Mouse (Mus musculus) urinary bladder, postnatal 14 days (tissue): Measurements from ENCODE around the gene Pdik1l.

Experiments used
- DNase-seq: peaks from one replicate; pipeline ENCODE4 v3.0.0; 2021; ENCODE audit warnings: low spot score

Pdik1l gene

GRCm38 (mm10) chr4:134257198-134258009 is 30.3 kb downstream of the Pdik1l start:
- no peak for DNase-seq

- DNase-seq = no peak
Measured at GRCm38 (mm10) chr4:134256407-134257197, 31.1 kb downstream of the Pdik1l start.

- no peak for DNase-seq
Measured at GRCm38 (mm10) chr4:134255854-134256253, 31.8 kb downstream of the Pdik1l start.

GRCm38 (mm10) chr4:134254835-134255234 is 32.9 kb downstream of the Pdik1l start:
- no peak for DNase-seq

GRCm38 (mm10) chr4:134253722-134254324 is 33.9 kb downstream of the Pdik1l start, which contains the start of gene Grrp1:
Gene Grrp1 (minus strand): TSS chr4:134254106.
- DNase-seq = no peak

- DNase-seq = no peak
Measured at GRCm38 (mm10) chr4:134252911-134253721, 34.6 kb downstream of the Pdik1l start.

GRCm38 (mm10) chr4:134252131-134252910 is 35.4 kb downstream of the Pdik1l start:
- no peak for DNase-seq

- no peak for DNase-seq
Measured at GRCm38 (mm10) chr4:134251241-134252130, 36.2 kb downstream of the Pdik1l start.

- DNase-seq = no peak
Measured at GRCm38 (mm10) chr4:134250930-134251240, 36.8 kb downstream of the Pdik1l start.

GRCm38 (mm10) chr4:134250116-134250929 is 37.4 kb downstream of the Pdik1l start:
- no peak for DNase-seq

GRCm38 (mm10) chr4:134249651-134250050 is 38.0 kb downstream of the Pdik1l start:
- peak; percentile 74 for DNase-seq

GRCm38 (mm10) chr4:134246719-134247258 is 40.9 kb downstream of the Pdik1l start, which contains the start of gene Gm30191:
Gene Gm30191 (plus strand): TSS chr4:134246935.
- no peak for DNase-seq

GRCm38 (mm10) chr4:134246256-134246655 is 41.4 kb downstream of the Pdik1l start:
- DNase-seq = no peak

GRCm38 (mm10) chr4:134245148-134245843 is 42.4 kb downstream of the Pdik1l start, which contains the start of gene Zfp593:
Gene Zfp593 (minus strand): TSS chr4:134245592.
- DNase-seq = peak; percentile 96

- no peak for DNase-seq
Measured at GRCm38 (mm10) chr4:134243516-134244250, 44.0 kb downstream of the Pdik1l start, which contains the start of gene E130218I03Rik. Gene E130218I03Rik (plus strand): TSS chr4:134243662.

- no peak for DNase-seq
Measured at GRCm38 (mm10) chr4:134238686-134239085, 49.0 kb downstream of the Pdik1l start.

GRCm38 (mm10) chr4:134238279-134238651 is 49.4 kb downstream of the Pdik1l start, which contains the start of gene Cnksr1:
Gene Cnksr1 (minus strand): TSS chr4:134238399.
- DNase-seq = peak; percentile 96
